Mouse (Mus musculus) limb, embryonic 15.5 days (tissue): ENCODE measurements around the gene Ulk4. TPM values are rescaled to one million over a fixed set of nuclear protein-coding genes. Genes with fewer than 3 reads are reported as not detected.

Source experiments
- ATAC-seq: fragments of 200-750 bp; cut with Nextera tagmentation; 2 replicates; pipeline ENCODE4 v1.8.0; 2017; ENCODE audit warnings: low read depth, moderate TSS enrichment; ENCODE audit not compliant: insufficient number of reproducible peaks, low FRiP score, low TSS enrichment
- H3K27ac ChIP-seq: fragments of 300-500 bp; sonication (generic); 2 replicates; pipeline ENCODE4 v1.5.1; 2015; ENCODE audit warnings: moderate library complexity, mild to moderate bottlenecking, inconsistent platforms
- H3K27me3 ChIP-seq: fragments of 300-500 bp; sonication (generic); 2 replicates; pipeline ENCODE4 v1.6.1; 2015; ENCODE audit warnings: inconsistent platforms
- H3K36me3 ChIP-seq: fragments of 300-500 bp; sonication (generic); 2 replicates; pipeline ENCODE4 v1.6.1; 2015; ENCODE audit warnings: inconsistent platforms
- H3K4me1 ChIP-seq: fragments of 300-500 bp; sonication (generic); 2 replicates; pipeline ENCODE4 v1.6.1; 2015; ENCODE audit warnings: inconsistent platforms
- H3K4me2 ChIP-seq: fragments of 300-500 bp; sonication (generic); 2 replicates; pipeline ENCODE4 v1.6.1; 2015; ENCODE audit warnings: mild to moderate bottlenecking, inconsistent platforms
- H3K4me3 ChIP-seq: fragments of 300-500 bp; sonication (generic); 2 replicates; pipeline ENCODE4 v1.5.1; 2015; ENCODE audit warnings: mild to moderate bottlenecking, inconsistent platforms
- H3K9ac ChIP-seq: fragments of 300-500 bp; sonication (generic); 2 replicates; pipeline ENCODE4 v1.6.1; 2015; ENCODE audit warnings: inconsistent platforms
- H3K9me3 ChIP-seq: fragments of 300-500 bp; sonication (generic); 2 replicates; pipeline ENCODE4 v1.6.1; 2016; ENCODE audit warnings: inconsistent platforms
- WGBS: fragments of 180-500 bp; shearing (Covaris S2); methylation state at CpG from one replicate; pipeline ENCODE4 v1.1.7; 2015; 5-methylcytosine and 5-hydroxymethylcytosine counted together
- polyA plus RNA-seq: library from polyadenylated mRNA; unstranded; fragments of >200 nt; fragmentation: Nextera tagmentation; extraction: Ambion mirVana; gene quantifications from 2 replicates; pipeline ENCODE4 v1.2.1, GENCODE M21; 2015

The Ulk4 gene
- polyA plus RNA-seq, 1 experiment from 2014 or later, result 149 TPM

DNA sequence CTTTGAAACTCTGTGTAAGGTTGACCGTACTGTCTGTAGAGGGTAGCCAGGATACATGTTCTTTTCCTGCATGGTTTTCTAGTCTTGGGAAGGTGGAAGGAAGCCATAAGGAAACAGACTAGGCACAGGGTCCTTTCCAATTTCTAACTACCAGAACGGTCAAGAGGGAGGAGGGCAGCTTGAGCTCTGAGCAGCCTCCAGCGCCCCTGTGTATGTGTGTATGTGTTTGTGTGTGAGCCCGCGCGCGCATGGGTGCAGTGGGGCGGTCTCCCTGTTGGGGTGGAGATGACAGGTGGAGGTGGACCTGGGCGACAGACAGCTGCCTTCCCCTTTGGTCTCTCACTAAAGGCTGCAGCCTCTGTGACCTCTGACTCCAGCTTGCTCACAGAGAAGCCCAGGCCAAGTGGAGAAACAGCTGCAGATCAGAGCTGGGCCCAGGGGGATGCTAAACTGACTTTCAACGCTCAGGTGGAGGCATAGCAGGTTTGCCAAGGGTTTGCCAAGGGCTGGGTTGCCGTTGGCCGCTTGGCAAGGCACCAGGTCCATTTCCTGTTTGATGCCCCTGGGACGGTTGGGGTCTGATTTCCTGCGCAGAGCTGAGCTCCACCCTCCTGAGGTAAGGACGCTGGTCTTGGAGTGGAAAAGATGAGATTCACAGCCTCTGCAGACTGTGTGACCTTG, 21.6 kb upstream of the Ulk4 start:
- H3K27ac ChIP-seq, result peak overlapping the region; percentile 74
- ATAC-seq, result no peak; the same call in 1 of the 2 replicates

DNA sequence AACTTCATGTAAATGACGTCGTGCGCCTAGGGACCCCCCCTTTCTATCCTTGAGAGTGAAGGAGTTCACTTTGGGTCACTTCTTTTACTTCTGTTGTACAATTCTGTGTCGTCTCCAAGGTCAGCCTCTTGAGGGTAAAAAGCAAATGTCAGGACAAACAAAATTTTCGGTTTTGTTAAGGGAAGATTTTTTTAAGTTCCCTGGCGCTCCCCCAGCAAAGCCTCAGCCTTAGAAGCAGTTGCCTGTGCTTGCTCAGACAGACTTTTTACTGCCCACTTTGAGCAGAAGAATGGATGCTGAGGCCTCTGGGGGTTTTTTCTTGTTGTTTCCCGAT, 21.0 kb upstream of the Ulk4 start:
- peak overlapping the region; percentile 89 for H3K9ac ChIP-seq
- peak overlapping the region; percentile 74 for H3K27ac ChIP-seq
- H3K36me3 ChIP-seq, result no peaks in the 10 kb centered on the region
- H3K4me1 ChIP-seq, result peaks cover 30% of the 10 kb centered on the region
- no peak for ATAC-seq
- H3K4me3 ChIP-seq, result peak overlapping the region; percentile 91
- WGBS, result 2% methylated on average over 7 of the region's 7 CpGs
- H3K9me3 ChIP-seq, result no peaks in the 10 kb centered on the region
- H3K4me2 ChIP-seq, result peak overlapping the region; percentile 74
- peaks cover 14% of the 10 kb centered on the region; the same call in 1 of the 2 replicates for H3K27me3 ChIP-seq

More for the DNA sequence above, 21.6 kb upstream of the Ulk4 start:
- H3K4me2 ChIP-seq, result peak overlapping the region; percentile 74
- peak overlapping the region; percentile 91 for H3K4me3 ChIP-seq
- H3K4me1 ChIP-seq, result peaks cover 35% of the 10 kb centered on the region
- H3K27me3 ChIP-seq, result peaks cover 14% of the 10 kb centered on the region; the same call in 1 of the 2 replicates
- H3K9ac ChIP-seq, result 0 out of 2 replicates have a peak overlapping the region, but pooled peaks have one; percentile 89
- no peaks in the 10 kb centered on the region for H3K36me3 ChIP-seq
- H3K9me3 ChIP-seq, result no peaks in the 10 kb centered on the region
- 27% methylated on average over 15 of the region's 15 CpGs for WGBS

DNA sequence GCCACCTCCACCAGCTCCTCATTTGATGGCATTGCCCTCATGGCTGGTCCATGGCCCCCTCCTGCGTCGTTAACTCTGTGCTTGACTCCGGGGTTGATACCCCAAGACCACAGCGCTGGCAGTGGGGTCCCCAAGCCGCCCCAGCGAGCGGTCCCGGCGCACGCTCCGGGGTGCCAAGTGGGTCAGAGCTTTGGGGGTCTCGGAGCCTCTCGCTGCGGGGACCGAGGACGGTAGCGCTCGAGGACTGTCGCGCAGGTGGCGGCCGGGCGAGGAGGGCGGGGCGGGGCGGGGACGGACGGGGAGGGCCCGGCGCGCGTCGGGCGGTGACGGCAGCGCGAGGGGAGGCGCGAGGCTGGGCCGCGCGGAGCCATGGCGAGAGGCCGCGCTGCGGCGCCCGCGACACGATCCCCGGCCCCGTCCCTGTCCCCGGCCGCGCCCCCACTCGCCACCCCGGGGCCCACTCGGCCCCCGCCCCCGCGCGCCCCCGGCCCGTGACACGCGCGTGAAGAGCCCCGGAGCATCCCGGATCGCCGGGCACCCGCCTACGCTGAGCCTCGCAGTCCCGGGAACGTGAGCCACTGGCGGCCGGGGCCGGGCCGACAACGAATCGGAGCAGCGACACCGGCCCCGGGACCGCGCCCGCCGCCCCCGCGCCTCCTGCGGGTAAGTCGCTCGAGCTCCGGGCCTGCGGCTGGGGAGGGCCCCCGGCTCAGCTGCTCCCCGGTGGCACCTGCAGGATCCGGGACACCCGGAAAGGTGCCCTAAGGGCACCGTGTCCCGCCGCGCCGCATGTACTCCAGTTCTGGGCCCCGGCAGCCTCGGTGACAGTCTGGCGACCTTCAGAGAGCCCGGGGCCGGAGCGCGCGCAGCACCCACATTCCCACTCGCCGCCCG, 20.4 kb upstream of the Ulk4 start, which contains the start of gene Trak1:
TSS of gene Trak1 (plus strand) at position 332 of the 894 bp plus-strand sequence.
- peak within 1 kb of the TSS; percentile 74 for H3K27ac ChIP-seq
- H3K9me3 ChIP-seq, result no peaks in the 10 kb centered on the region
- peaks cover 30% of the 10 kb centered on the region for H3K4me1 ChIP-seq
- WGBS, result under 1% methylated on average over 74 of the region's 116 CpGs
- no peaks in the 10 kb centered on the region for H3K36me3 ChIP-seq
- H3K27me3 ChIP-seq, result peaks cover 14% of the 10 kb centered on the region; the same call in 1 of the 2 replicates
- ATAC-seq, result peak; percentile 76
- peak within 1 kb of the TSS; percentile 74 for H3K4me2 ChIP-seq
- H3K4me3 ChIP-seq, result peak within 1 kb of the TSS; percentile 91
- H3K9ac ChIP-seq, result peak within 1 kb of the TSS; percentile 89

DNA sequence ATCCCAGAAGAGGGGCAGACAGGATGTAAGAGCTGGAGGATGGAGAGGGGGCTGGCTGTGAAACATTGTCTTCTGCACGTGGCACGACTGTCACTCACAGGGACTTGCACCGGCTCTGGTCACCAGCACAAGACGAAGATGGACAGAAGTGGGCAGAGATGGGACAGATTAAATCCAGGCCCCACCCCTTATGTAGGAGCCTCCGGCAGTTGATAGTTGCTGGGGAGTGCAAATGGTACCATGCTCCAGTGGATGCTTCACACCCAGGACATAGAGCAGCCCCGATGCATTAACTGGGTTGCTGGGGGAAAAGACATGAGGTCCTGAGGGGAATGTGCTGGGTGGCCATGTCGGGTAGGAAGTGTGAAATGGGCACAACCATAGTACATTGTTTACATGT, 18.2 kb upstream of the Ulk4 start:
- no peak overlapping the region for H3K4me3 ChIP-seq
- no peaks in the 10 kb centered on the region for H3K9me3 ChIP-seq
- H3K27me3 ChIP-seq, result peaks cover 14% of the 10 kb centered on the region; the same call in 1 of the 2 replicates
- no peak for ATAC-seq
- H3K4me1 ChIP-seq, result peaks cover 25% of the 10 kb centered on the region
- H3K36me3 ChIP-seq, result no peaks in the 10 kb centered on the region
- 74% methylated on average over 7 of the region's 7 CpGs for WGBS
- no peak overlapping the region for H3K9ac ChIP-seq
- no peak overlapping the region for H3K27ac ChIP-seq
- no peak overlapping the region for H3K4me2 ChIP-seq

DNA sequence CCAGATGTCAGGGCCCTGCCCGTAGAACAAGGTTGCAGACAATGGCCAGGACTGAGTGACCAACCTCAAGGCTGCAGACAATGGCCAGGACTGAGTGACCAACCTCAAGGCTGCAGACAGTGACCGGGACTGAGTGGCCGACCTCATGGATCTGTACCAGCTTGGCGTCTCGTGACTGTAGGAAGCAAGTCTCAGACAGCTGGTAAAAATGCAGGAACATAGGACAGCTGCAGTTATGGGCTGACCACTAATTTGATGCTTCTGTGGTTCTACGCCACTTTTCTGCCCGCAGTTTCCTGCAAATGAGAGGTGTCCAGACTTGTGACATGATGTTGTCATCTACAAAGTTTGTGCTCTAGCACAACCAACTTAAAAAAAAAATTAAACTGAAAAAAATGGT, 16.2 kb upstream of the Ulk4 start:
- WGBS, result 74% methylated on average over 7 of the region's 7 CpGs
- no peak overlapping the region for H3K9ac ChIP-seq
- H3K9me3 ChIP-seq, result no peaks in the 10 kb centered on the region
- peaks cover 14% of the 10 kb centered on the region; the same call in 1 of the 2 replicates for H3K27me3 ChIP-seq
- peaks cover 6% of the 10 kb centered on the region for H3K4me1 ChIP-seq
- no peak for ATAC-seq
- no peaks in the 10 kb centered on the region for H3K36me3 ChIP-seq
- no peak overlapping the region for H3K27ac ChIP-seq
- H3K4me2 ChIP-seq, result no peak overlapping the region
- no peak overlapping the region for H3K4me3 ChIP-seq

DNA sequence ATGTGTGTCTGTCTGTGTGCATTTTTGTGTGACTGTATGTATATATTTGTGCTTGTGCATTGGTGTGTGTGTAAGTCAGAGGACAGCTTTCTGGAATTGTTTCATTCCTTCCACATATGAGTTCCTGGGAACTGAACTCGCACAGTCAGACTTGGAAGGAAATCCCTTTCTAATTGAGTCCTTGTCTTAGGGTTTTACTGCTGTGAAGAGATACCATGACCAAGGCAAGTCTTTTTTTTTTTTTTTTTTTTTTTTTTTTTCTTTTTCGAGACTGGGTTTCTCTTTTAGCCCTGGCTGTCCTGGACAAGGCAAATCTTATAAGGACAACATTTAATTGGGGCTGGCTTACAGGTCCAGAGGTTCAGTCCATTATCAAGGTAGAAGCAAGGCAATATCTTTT, 14.3 kb upstream of the Ulk4 start:
- Histone ChIP-seq H3K36me3 (no peaks in the 10 kb centered on the region), H3K4me3 (no peak overlapping the region), H3K4me2 (no peak overlapping the region), H3K9ac (no peak overlapping the region), H3K27me3 (peaks cover 9% of the 10 kb centered on the region; the same call in 1 of the 2 replicates), H3K4me1 (peaks cover 1% of the 10 kb centered on the region; the same call in 1 of the 2 replicates), H3K27ac (no peak overlapping the region), H3K9me3 (no peaks in the 10 kb centered on the region)
- no peak for ATAC-seq
- WGBS, result 82% methylated on average over 2 of the region's 2 CpGs

DNA sequence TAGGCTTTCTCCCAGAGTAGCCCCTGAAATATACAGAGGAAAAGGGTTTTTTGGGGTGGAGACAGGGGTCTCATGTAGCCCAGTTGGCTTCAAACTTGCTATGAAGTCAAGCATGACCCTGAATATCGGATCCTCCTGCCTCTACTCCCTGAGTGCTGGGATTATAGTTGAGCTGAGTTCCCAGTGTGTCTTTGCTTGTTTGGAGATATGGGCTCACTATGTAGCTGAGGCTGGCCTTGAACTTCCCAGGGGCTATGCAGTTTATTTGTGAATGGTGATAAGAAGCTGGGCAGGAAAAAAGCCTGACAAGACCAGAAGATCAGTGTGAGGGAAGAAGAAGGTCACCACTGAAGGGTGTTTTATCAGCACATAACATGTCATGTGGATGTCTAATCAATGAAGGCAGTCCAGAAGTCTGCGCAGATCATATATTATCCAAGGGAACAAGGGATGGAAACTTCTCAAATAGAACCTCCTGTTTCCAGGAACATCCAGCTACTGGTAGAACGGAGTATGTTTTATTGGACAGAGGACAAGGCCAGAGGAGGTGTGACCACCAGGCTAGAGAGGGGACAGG, 9.4 kb upstream of the Ulk4 start:
- ATAC-seq, result no peak
- Histone ChIP-seq H3K27ac (no peak overlapping the region), H3K4me2 (peak overlapping the region; percentile 50), H3K9me3 (no peaks in the 10 kb centered on the region), H3K4me1 (peaks cover 8% of the 10 kb centered on the region; the same call in 1 of the 2 replicates), H3K27me3 (no peaks in the 10 kb centered on the region), H3K9ac (no peak overlapping the region), H3K4me3 (peak overlapping the region; percentile 48), H3K36me3 (peaks cover 5% of the 10 kb centered on the region; the same call in 1 of the 2 replicates)
- 72% methylated on average over 3 of the region's 3 CpGs for WGBS

DNA sequence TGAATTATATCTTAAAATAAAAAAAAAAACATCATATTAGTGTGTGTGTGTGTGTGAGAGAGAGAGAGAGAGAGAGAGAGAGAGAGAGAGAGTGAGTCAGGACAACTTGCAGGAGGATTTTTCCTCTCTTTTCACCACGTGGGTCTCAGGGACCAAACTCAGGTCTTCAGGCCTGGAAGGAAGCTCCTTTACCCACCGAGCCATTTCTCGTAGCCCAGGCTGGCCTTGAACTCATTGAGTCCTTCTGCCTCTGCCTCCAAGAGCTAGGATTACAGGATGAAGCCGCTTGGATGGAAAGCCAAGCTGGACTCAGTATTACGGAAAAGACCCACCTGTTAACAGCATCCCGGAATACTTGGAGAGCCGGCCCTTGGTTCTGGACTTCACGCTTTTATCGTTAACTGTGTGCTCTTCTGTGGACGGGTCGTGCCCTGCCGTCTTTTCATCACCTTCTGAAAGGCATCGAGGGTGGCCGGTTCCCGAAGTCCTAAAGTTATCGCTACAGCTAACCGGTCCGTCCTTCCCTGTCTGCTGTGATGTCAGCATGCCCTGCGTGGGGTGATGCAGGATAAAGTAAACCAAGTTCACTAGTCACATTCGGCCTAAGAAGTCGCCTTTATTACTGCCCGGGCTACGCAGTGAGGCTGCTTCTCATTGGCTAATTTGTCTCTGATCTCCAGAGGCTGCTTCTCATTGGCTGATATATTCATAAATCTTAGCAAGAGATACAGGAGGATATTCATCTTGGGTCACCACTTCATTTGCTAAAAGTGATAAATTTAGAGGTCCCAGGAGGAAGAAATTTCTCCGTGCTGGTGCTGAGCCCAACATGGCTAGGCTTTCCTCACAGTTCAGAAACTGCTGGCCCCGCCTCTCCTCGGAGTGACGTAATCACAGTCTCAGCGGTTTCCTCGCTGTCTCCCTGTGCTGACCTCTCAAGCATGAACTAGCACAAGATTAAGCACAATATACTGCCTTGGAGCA, 8.6 kb upstream of the Ulk4 start:
- H3K27ac ChIP-seq, result 0 out of 2 replicates have a peak overlapping the region, but pooled peaks have one; percentile 38
- WGBS, result 19% methylated on average over 29 of the region's 29 CpGs
- no peaks in the 10 kb centered on the region for H3K9me3 ChIP-seq
- peaks cover 5% of the 10 kb centered on the region; the same call in 1 of the 2 replicates for H3K36me3 ChIP-seq
- peak overlapping the region; percentile 33 for H3K9ac ChIP-seq
- H3K4me3 ChIP-seq, result peak overlapping the region; percentile 48
- peak overlapping the region; percentile 50 for H3K4me2 ChIP-seq
- no peaks in the 10 kb centered on the region for H3K27me3 ChIP-seq
- ATAC-seq, result peak; percentile 40; the same call in 1 of the 2 replicates
- H3K4me1 ChIP-seq, result peaks cover 8% of the 10 kb centered on the region; the same call in 1 of the 2 replicates

DNA sequence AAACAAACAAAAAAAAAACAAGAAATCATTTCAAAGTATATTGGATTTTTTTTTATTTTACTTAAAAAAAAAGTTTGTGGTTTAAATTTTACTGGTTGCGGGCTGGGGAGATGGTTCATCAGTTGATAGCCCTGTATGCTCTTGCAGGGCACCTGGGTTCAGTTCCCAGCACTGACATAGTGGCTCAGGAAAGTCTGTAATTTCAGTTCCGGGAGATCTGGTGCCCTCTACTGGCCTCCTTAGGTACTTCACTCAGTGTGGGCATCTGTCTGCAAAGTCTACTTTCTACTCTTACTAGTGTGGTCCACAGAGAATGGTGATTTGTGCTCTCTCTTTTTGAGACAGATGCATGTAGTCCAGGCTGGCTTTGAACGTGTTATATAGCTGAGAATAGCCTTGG, 7.4 kb upstream of the Ulk4 start:
- peaks cover 5% of the 10 kb centered on the region; the same call in 1 of the 2 replicates for H3K36me3 ChIP-seq
- H3K4me2 ChIP-seq, result no peak overlapping the region
- no peaks in the 10 kb centered on the region for H3K27me3 ChIP-seq
- no peak overlapping the region for H3K9ac ChIP-seq
- no peak overlapping the region for H3K27ac ChIP-seq
- 84% methylated on average over 3 of the region's 3 CpGs for WGBS
- no peaks in the 10 kb centered on the region for H3K9me3 ChIP-seq
- ATAC-seq, result no peak
- H3K4me3 ChIP-seq, result no peak overlapping the region
- peaks cover 8% of the 10 kb centered on the region; the same call in 1 of the 2 replicates for H3K4me1 ChIP-seq

DNA sequence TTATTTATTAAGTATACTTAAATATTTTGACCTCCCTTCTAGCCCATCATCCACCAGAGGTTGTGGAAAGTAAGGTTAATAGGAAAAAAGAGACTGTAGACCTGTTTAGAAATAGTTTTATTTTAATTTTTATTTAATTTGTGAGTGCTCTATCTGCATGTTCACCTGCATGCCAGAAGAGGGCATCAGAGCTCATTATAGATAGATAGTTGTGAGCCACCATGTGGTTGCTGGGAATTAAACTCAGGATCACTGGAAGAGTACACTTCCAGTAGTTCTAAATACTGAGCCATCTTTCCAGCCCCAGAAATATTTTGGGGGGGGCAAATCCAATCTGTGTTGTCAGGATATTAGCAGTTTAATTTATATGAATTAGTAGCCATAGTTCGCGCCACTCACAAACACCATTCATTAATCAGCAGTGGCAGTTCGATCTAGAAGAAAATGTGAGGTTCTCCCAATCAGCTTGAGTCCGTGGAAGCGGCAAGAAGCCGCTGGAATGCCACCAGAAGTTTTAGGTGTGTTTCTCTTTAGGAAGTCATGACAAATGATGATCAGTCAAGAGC, 6.7 kb upstream of the Ulk4 start:
- WGBS, result 96% methylated on average over 6 of the region's 6 CpGs
- Histone ChIP-seq H3K4me2 (no peak overlapping the region), H3K27me3 (no peaks in the 10 kb centered on the region), H3K36me3 (peaks cover 5% of the 10 kb centered on the region; the same call in 1 of the 2 replicates), H3K4me1 (peaks cover 8% of the 10 kb centered on the region; the same call in 1 of the 2 replicates), H3K27ac (no peak overlapping the region), H3K9ac (no peak overlapping the region), H3K9me3 (no peaks in the 10 kb centered on the region), H3K4me3 (no peak overlapping the region)
- no peak for ATAC-seq
